Mouse (Mus musculus) monocyte, adult 5-6 weeks (primary cell): ENCODE data around the gene Id1. TPM values are rescaled to one million over a fixed set of nuclear protein-coding genes. Genes with fewer than 3 reads are reported as not detected.

Source experiments
- ATAC-seq: fragments of 153-309, 156-312 bp; replicated peaks from 2 replicates; pipeline ENCODE4 v1.8.0; 2017; ENCODE audit warnings: mild to moderate bottlenecking; ENCODE audit not compliant: low TSS enrichment, insufficient number of reproducible peaks, severe bottlenecking, poor library complexity, low FRiP score
- total RNA-seq: library from RNA; stranded (forward); fragments of 200-1000, 200-491, 200-594 nt; gene quantifications from 3 replicates; pipeline ENCODE4 v1.2.3, GENCODE M21; 2017

The Id1 gene
- total RNA-seq, 1 experiment from 2014 or later, result 15.7 TPM

- ATAC-seq, result no peak
Measured at GRCm38 (mm10) chr2:152717652-152718051, 18.4 kb upstream of the Id1 start.

- ATAC-seq, result no peak
Measured at GRCm38 (mm10) chr2:152718076-152718475, 18.0 kb upstream of the Id1 start.

DNA sequence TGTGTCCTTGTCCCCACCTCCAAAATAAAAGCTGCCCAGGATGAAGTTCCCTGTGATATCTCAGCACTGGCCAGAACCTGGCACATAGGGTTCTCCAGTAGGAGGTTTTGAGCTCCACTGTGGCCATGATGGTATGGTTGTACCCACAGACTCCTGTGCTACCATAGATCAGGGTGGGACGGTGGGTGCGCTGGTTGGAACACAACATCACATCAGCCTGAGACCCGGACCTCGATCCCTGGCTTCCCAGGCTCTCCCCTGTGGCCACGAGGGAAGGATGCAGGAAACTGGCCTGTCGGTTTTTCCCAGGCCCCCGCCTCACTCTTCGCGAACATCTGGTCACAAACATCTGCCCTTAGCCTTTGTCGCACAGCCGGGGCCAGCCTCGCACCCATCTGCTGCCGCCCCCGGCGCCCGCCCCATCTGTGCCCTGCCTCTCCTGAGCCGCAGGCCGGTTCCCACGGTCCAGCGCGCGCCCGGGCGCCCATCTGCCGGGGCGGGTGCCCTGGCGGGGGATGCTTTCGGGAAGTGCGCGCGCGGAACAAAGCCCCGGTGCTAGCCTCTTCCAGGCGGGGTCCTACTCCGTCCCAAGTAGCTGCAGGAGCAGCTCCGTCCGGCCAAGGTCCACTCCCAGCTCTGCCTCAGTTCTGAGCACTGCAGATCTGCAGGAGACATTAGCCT, 12.3 kb upstream of the Id1 start:
- ATAC-seq, result no peak

DNA sequence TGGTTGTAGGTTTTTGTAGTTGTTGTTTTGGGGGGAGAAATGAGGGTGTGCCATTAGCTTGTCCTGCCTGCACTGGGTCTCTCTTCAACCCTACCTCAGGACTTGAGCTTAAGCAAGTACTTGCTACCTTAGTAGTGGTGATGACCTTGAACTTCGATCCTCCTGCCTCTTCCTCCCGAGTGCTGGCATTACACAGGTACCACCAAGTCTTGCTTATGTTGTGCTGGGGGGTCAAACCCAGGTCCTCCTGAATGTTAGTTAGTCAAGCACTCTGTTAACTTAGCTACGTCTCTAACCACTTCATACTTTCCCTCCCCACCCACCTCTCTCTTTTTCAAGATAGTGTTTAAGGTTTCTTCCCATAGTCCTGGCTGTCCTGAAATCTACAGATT, 11.7 kb upstream of the Id1 start:
- ATAC-seq, result no peak

- ATAC-seq, result no peak
Measured at GRCm38 (mm10) chr2:152725178-152725750, 10.8 kb upstream of the Id1 start.

- ATAC-seq, result no peak
Measured at GRCm38 (mm10) chr2:152726213-152726612, 9.8 kb upstream of the Id1 start.

DNA sequence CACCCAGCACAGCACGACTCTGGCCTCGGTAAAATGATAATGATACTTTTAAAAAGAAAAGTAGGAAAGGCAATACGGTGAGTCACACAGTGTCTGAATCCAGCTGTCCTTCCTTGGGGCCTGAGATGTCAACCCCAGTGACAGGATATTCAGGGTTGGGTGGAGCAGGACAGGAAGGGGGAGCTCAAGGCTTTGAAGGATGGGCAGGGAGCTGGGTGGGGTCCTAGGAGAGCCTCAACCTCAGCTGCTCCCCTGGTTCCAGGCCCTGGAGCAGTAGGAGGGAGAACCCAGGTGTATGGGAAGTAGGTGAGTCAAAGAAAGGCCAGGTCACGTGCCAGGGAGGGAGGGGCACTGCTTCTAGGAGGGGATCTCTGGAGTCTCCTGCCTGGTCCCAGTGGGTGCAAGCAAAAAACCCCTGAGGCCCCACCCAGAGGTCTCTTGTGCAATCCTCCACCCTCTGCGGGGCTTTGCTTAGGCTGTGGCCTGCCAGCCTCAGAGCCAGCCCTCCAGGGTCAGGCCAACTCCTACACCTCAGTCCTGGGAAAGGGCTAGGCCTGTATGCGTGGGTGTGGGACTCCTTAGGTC, 9.2 kb upstream of the Id1 start:
- no peak for ATAC-seq

- ATAC-seq, result no peak
Measured at GRCm38 (mm10) chr2:152727795-152728510, 8.1 kb upstream of the Id1 start.

DNA sequence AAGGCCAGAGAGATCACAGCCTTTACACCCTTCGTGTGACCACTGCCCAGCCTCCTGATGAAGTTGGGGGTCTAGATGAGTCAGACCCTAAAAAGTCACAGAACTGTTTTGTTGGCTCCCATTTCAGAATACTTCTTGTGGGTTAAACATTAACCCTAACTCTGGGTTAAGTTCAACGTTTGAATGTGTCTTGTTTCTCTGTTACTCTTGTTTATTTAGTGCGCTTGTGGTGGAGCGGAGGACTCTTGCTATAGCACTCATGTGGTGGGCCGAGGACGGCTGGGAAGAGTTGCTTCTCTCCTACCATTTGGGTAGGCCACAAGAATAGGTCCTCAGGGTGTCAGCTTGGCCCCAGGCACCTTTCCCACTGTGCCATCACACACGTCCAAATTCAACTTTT, 7.5 kb upstream of the Id1 start:
- no peak for ATAC-seq

DNA sequence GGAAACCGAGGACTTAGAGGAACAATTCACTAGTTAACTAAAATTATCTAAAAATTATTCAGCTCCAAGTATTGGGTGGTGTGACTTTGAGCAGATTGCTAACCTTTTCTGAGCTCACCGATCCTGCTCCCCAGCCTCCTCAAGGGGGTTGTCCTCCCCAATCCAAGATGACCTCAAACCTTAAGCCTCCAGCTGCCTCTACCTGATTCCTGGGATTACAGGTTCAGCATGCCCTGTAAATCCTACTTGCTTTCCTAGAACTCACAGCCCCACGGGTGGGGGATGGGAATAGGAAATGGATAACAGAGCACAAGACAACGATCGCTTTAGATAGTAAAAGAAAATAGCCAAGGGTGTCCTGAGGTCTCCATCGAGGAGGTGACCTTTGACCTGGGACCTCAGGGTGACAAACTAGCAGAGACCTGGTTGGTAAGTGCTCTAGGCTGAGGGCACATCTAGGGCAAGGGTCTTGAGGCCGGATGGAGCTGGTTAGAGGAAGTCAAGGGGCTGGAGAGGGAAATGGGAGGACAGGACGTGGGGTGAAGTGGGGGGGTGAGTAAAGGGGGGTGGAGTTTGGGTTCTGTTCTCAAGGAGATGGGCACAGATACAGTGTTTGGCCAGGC, 6.9 kb upstream of the Id1 start:
- ATAC-seq, result no peak

GRCm38 (mm10) chr2:152729636-152730020, 6.4 kb upstream of the Id1 start:
- ATAC-seq, result no peak

GRCm38 (mm10) chr2:152733201-152733600, 2.9 kb upstream of the Id1 start:
- no peak for ATAC-seq

GRCm38 (mm10) chr2:152734501-152734900, 1.6 kb upstream of the Id1 start:
- no peak for ATAC-seq

DNA sequence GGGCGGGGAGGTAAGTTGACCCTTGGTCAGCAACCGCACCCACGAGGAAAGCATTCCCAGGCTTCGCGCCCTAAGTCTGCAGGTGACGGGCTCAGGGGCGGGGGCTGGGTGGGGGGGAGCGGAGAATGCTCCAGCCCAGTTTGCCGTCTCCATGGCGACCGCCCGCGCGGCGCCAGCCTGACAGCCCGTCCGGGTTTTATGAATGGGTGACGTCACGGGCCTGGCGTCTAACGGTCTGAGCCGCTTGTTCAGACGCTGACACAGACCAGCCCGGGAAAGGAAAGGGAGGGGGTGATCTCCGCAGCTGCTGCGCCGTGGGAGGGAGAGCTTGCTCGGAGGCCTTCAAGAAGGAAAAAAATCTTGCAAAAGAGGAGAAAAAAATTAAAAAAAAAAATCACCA, 1.1 kb upstream of the Id1 start:
- ATAC-seq, result no peak

GRCm38 (mm10) chr2:152736748-152737147, 697 bp downstream of the Id1 start:
- ATAC-seq, result no peak

- no peak for ATAC-seq
Measured at GRCm38 (mm10) chr2:152737306-152738221, 1.5 kb downstream of the Id1 start.

DNA sequence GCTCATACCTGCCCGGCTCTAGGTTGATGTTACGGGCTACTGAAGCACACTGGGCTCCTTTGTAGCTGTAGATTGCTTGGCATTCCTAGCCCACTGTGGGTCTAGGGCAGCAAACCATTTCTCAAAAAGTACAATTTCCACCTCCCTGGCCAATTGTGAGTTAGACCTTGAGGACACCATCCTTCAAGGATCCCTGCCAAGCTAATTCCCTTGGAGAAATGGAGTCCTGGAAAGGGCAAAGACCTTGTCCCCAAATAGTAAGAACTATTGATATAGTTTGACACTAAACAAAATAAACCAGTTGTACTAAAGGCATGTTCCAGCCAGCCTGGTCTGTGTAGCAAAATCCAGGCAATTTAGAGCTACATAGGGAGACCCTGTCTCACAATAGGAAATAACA, 2.3 kb downstream of the Id1 start:
- ATAC-seq, result no peak

- no peak for ATAC-seq
Measured at GRCm38 (mm10) chr2:152739031-152739841, 3.2 kb downstream of the Id1 start.
